Mouse (Mus musculus) c-Kit-positive CD71-positive TER-119-positive erythroid progenitor cells, embryonic 14.5 days (primary cell): ENCODE results near the gene Psmb2.

ENCODE experiments used
- DNase-seq: peaks from one replicate; pipeline ENCODE4 v3.0.0-alpha.2; 2013; ENCODE audit warnings: low spot score

The Psmb2 gene

GRCm38 (mm10) chr4:126677054-126678003 is at the start of gene Psmb2:
Gene Psmb2 (plus strand): TSS chr4:126677630.
- DNase-seq: peak; percentile 97

GRCm38 (mm10) chr4:126631922-126632321 is 45.5 kb upstream of the Psmb2 start:
- no peak for DNase-seq

GRCm38 (mm10) chr4:126632668-126633067 is 44.8 kb upstream of the Psmb2 start:
- no peak for DNase-seq

DNA sequence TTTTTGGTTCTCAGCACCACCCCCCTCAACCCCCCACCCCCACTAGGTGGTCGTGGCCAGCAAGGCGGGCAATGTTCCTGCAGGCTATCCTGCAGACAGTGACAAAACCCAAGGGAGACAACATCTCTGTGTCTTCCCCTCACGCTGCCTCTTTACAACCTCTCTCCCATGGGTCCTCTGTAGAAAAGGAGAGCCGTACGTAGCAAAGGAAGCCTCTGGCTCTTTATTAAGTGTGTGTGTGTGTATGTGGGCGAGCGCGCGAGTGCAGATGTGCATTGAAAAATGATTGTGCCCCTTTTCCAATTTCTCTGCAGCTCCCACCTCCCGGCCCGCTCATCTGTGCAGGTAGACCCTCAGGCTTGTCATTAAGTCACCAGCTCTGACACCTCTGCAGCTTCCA is 41.1 kb upstream of the Psmb2 start:
- DNase-seq: no peak

DNA sequence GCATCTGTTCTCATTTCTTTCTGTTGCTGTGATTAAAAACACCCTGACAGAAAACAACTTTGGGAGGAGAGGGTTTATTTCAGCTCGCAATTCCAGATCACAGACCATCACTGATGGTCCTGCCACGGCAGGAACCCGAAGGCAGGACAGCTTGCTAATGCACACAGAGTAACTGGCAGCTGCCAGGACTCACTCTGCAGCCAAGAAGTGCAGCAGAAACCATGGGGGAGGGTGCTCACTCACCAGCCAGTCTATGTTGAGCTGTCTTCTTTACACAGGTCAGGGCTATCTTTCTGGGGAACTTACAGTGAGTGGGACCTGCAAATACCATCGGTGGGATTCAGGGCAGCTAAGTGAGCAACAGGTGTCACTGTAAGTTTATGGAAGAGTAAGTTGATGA is 40.0 kb upstream of the Psmb2 start:
- no peak for DNase-seq

- no peak for DNase-seq
Observed at GRCm38 (mm10) chr4:126639339-126639738, 38.1 kb upstream of the Psmb2 start.

DNA sequence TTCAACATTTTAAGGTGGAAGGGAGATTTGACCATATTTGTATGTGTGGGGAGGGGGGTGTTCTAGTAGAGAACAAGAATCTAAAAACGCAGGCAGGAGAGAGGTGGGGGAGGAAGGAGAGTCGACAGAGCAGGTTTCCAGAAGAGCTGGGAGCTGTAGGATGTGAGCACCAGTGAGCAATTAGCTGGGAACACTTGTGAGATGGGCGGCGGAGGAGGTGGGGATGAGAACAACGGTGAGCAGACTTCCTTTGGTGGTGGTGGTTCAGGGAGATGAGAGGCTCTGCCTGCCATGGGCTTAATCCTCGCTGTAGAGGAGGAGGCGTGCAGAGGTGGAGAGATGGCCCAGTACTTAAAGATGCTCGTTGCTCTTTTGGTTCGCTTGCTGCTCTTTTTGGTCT is 35.5 kb upstream of the Psmb2 start:
- no peak for DNase-seq

DNA sequence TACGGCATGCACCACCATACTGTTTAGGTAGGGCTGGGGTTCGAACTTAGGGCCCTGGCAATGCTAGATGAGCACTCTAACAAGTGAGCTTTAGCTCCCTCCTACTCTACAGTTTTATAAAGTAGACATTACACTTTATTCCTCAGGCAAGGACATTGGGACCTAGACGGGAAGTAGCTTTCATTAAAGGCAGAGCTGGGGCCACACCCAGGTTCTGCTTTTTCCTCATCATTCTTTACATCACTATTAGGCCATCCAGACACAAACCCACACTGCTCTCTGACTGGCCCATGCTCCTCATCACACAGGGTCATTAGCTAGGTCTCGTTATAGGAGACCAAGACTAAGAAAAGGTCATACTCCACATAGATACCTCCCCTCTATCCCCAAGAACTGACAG is 33.6 kb upstream of the Psmb2 start:
- DNase-seq: no peak

DNA sequence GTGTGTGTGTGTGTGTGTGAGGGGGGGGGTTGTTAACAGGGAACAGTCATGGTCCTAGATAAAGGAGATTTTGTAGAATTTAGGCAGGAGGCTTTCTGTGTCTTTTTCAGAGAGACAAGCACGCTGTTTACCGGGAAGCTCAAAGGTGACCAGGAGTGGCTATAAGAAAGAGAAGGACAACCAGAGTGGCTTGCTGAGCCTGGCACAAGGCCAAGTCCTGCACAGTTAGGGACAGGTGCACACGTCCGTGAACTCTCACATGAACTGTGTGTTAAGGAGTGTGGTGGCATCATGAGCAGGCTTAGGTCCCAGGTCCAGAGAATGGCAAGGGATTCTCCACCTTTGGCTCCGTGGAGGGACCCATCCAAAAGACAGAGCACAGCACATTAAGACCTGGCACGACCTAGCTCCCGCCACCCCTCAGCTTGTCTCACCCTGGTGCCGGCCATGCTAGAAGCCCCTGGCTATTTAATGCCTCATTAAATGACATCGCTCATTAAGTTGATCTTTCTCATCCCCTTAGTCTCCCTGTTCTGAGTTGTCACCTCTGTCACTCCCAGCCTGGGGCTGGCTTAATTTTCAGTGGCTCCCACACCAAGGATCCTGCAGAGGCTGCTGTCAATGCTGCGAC is 33.0 kb upstream of the Psmb2 start:
- DNase-seq: no peak

GRCm38 (mm10) chr4:126647996-126648910 is 29.2 kb upstream of the Psmb2 start:
- DNase-seq: no peak

DNA sequence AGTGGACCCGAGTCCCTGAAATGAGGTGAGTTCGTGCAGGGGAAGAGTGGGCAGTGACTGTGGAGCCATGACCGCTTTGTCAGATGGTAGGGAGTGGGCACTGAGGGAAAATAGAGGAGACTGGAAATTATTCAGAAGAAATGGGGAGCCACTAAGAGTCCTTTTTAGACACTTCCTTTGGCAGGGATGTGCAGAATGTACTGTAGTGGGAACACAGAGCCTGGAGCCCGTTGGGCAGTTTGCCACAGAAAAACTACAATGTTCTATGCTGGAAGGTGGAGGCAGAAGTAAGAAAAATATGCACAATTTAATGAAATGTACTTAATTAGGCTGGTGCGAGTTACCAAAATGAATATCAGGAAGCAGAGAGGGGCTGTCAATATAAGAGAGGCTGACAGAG is 24.3 kb upstream of the Psmb2 start:
- DNase-seq: no peak

DNA sequence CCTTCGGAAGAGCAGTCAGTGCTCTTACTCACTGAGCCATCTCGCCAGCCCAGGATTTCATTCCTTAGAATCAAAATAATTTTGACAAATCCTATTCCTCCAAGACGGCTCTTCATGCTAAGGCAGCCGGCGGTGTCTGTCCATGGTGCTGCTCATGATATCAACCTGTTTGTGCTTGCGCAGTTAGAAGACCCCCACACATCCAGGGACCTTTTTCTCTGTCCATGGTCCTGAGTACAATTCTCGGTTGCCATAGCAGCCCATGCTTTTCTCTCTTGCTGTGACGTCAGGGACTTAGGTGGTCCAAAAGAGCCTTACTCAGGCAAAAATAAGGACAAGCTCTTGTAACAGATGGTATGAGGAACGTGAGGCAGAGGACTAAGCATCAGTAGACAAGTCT is 22.1 kb upstream of the Psmb2 start:
- no peak for DNase-seq

GRCm38 (mm10) chr4:126661249-126661648 is 16.2 kb upstream of the Psmb2 start:
- DNase-seq: no peak

DNA sequence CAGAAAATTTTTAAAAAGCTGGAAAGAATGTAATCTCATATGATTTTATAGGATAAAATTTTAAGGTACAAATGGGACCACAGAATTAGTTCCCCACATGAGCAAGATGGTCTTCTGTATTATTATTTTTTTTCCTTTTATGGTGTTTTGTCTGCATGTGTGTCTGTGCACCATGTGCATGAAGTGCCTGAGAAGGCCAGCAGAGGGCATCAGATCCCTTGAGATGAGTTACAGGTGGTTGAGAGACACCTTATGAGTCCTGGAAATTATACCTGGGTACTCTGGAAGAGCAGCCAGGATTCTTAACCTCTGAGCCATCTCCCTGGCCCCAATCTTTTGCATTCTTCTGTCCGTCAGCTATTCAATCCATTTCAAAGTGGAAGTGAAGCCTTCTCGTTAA is 10.4 kb upstream of the Psmb2 start:
- DNase-seq: no peak

DNA sequence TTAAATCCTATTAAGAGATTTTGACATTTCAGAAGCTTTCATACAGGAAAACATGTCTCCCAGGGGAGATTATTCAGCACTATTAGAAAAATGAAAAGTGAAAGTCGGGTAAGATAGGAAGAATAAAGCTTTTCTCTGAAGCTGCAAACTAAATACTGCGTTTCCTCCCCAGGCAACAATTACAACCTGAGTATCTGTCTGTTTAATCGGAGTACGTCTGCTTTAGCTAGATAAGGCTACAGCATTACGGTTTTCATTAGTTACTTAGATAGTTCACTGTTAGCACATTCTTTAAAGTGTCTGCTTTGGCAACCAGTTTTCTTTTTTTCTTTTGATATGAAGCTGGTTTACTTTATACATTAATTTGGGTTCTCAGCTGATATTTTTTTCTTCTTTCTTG is 4.9 kb downstream of the Psmb2 start:
- peak; percentile 56 for DNase-seq

GRCm38 (mm10) chr4:126683084-126683483 is 5.7 kb downstream of the Psmb2 start:
- no peak for DNase-seq

DNA sequence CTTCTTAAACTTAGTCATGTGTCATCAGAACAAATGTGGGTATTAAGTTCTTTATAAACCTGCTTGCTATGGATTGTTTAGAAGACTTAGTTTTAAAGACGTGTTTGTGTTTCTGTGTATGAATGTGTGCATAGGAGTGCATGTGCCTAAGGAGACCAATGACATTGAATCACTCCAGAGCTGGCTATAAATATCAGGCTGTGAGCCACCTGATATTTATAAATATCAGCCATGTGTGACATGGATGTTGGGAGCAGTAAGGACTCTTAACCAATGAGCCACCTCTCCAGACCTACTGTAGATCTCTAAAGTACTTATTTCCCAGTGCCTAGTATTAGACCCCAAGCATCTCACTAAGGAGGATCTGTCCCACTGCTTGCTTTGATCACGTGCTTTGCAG is 12.0 kb downstream of the Psmb2 start:
- no peak for DNase-seq

DNA sequence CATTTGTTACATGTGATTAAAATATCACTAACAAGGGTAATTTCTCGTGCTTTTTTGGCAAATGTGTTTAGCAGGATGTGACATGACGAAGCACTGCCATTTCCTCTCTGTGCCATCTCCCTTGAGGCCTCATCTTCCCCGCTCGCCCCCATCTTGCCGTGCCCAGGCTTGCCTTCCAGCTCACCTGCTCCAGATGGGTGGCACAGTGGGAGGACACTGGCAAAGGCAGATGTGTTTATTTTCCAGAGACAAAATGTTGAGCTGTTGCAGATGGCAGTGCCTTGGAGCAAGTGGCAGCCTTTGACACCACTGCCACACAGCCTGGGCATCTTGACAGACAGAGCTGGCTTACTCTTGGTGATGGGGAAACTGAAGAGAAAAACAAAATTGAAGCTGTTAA is 15.6 kb downstream of the Psmb2 start:
- no peak for DNase-seq

DNA sequence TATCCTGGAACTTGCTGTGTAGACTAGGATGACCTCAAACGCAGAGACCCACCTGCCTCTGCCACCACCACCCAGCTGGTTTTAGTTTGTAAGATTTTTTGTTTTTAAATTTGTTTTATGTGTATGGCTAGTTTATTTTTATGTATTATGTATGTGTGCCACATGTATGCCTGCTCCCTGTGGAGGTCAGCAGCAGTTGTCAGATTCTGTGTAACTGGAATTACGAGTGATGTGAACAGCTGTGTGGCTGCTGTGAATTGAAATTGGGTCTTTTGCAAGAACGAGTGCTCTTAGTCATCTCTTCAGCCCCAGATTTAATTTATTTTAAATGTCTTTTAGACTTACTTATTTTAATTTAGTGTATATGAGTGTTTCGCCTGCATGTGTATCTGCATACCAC is 19.5 kb downstream of the Psmb2 start:
- no peak for DNase-seq

DNA sequence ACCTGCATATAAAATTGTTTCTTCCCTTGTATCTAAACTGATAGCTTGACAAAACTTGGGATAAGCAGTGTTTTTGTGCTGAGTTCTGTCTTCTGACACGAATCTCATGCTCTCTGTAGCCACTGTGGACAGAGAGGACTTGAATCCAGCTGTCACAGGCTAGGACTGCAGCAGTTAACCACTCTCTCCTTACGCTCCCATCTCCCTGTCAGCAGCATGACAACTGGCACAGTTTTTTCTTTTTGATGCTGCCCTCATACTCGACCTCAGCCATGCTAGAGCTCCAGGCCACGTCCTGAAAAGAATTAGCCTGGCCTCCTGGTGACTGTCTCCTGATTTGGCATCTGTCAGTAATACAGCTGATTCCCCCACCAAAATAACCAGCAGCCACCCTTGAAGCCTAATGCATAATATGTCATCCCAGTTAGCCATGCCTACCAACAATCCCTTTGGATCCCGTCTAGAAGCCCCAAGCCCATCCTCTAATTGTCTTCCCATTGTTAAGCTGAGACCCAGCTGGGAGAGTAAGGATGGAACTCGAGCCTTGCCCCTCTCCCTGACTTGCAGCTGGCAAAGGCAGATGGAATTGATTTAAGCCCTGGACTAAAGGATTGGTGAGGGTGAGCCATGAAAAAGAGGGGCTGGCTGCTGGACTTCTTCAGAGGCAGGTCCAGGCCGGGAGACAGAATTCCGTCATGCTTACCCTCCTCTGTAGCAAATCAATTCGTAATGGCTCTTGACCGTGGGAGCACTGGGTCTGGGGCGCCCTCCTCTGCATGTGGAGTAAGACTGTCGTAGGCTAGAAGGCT is 29.4 kb downstream of the Psmb2 start:
- DNase-seq: no peak

DNA sequence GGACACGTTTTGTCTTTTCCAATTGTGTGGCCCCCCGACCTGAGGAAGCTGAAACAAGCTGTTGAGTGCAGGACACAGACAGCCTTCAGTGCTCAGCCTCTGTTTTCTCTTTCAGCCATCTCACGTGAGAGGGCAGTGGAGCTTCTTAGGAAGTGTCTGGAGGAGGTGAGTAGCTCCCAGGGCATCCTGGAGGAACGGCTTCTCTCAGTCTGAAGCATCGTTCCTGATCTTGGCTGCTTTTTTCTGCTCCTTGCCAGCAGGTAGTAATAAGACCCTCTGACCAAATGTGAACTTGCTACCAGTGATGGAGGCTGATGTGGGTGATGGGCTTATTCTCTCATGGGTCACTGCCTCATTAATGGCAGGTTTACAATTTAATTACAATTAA is 30.0 kb downstream of the Psmb2 start:
- DNase-seq: no peak

DNA sequence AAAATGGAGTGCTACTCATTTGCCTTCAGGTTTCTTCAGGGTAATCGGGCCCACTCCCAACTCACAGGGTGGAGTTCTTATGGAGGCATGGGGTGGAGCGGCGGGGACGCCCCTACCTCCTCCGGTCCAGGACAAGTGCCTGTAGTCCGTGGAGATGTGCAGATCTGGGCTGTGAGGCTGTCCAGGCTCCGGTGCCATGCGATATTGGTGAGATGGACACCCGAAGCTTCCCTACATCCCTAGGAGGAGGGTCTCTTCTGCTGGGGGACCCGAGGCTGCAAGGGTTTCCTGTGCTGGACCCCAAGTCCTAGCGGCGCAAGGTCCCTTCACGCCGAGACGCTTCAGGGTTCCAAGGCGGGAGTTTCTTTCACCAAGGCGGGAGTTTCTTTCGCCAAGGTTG is 54.7 kb downstream of the Psmb2 start:
- no peak for DNase-seq
